Mouse (Mus musculus) cerebellum, adult 9-11 months (tissue): Measurements from ENCODE around the gene Adgre5.
A peak's percentile ranks its signal among the peaks of the same experiment; 100 is the strongest.

Experiments
- DNase-seq: peaks from one replicate; pipeline ENCODE4 v3.0.0; 2022

Gene Adgre5

DNA sequence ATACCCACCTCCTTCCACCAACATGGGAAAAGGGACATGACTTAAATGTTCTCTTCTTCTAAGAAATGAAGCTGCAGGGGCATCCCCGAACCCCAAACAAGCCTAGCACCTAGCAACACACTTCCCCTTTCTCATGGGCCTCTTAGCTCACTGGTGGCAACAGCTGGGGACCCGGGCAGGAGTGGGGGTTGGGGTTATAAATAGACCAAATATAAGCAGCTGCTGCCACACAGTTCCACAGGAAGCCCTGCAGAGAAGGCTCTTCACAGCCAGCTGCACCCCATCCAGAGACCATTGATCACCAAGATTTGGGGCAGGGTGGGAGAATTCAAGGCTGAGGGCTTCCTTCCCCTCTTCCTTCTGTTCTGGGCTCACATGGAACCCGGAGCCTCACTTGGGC is 7.6 kb upstream of the Adgre5 start:
- no peak for DNase-seq

DNA sequence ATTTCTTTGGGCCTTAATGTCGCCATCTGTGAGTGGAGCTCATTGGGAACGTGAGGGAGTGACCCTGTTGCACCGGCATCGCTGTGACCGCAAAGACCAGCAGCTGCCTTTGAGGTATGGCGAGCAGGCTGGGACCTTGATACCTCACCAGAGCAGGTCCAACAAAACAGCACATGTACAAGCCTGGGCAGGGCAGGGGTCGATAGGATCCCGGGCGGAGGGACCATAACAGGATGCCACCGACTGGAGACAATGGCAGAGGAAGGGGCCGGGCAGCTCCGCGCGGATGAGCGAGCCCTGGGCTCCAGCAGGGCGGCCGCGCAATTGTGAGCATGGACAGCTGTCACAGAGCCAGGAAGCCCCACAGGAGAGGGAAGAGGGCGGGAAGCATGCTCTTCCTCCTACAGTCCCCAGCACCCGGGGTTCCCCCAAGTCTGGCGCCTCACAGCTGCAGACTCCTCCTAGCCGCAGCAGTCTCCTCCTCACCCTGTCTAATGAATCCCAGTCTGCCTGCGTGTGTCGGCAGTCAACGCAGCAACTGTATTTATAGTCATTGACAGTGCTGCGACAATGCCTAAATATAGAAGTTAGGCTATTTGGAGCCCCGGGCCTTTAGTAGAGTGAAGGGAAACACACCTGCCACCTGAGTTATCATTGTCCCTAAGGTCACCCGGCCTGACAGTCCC is 6.7 kb upstream of the Adgre5 start:
- no peak for DNase-seq

DNA sequence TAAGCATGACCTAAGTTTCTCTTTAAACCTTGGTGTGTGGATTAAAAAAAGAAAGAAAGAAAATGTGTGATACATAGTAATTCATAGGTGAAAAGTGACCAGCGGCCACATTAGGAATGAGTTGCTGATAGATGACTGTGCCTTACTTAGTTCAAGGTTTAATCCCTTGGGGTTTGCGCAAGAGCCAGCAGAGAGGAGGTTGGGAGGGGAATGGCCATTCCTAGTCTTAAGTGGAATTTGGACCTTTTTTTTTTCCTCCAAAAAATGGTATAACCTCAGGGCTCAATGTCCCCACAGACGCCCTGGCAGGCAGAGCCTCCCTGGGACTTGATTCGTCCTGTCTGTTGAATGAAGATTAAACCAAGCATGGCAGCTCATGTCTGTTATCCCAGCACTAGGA is 2.9 kb upstream of the Adgre5 start:
- DNase-seq, result no peak

DNA sequence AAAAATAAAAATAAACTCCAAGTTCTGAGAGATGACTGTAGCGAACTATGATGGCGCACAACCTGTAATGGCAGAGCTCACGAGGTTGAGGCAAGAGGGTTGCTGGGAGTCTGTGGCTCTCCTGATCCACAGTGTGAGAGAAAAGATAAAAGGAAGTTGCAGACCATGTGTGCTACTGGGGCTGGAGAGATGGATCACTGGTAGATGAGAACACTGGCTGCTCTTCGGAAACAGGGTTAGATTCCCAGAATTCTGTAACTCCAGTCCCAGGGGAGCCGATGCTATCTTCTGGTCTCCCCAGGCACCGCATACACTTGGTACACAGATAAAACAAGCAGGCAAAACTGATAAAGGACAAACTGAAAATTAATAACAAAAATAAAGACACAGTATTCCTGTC is 1.8 kb upstream of the Adgre5 start:
- no peak for DNase-seq

DNA sequence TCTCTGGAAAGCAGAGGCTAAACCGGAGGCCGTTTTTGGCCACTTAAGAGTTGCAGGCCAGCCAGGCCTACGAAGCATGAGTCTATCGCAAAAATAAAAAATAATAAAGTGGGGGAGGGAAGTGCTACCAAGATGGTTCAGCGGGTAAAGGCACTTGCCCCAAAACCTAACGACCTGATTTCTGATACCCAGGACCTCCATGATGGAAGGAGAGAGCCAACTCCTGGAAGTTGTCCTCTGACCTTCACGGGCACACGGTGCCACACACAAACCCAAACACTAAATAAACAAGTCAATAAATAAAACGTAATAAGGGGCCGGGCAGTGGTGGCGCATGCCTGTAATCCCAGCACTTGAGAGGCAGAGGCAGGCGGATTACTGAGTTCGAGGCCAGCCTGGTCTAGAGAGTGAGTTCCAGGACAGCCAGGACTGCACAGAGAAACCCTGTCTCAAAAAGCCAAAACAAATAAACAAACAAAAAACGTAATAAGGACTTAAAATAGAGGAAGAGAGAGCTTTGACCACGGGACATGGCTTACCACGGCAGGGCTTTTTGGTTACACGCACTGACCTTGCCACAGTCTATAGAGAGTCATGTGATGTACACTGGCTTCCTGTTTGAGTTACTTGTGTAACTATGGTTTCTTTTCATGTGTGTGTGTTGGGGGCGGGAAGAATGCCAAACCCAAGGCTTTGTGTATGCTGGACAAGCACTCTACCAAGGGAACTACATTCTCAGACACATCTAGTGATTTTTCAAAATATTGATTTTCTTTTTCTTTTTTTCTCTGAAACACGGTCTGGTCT is 926 bp upstream of the Adgre5 start:
- DNase-seq, result no peak

DNA sequence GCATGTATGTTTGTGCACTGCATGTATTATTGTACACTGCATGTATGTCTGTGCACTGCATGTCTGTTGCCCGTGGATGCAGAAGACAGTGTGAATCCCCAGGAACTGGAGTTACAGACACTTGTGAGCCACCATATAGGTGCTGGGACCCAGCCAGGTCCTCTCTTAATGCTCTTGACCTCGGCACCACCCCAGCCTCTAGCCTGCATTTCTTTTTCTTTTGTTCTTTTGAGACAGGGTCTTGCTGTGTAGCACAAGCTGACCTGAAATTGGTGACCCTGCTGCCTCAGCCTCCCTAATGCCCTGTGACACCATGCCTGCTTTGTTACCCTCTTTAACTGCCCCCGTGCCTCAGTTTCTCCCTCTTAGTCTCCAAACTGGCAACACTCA is 545 bp downstream of the Adgre5 start:
- no peak for DNase-seq

DNA sequence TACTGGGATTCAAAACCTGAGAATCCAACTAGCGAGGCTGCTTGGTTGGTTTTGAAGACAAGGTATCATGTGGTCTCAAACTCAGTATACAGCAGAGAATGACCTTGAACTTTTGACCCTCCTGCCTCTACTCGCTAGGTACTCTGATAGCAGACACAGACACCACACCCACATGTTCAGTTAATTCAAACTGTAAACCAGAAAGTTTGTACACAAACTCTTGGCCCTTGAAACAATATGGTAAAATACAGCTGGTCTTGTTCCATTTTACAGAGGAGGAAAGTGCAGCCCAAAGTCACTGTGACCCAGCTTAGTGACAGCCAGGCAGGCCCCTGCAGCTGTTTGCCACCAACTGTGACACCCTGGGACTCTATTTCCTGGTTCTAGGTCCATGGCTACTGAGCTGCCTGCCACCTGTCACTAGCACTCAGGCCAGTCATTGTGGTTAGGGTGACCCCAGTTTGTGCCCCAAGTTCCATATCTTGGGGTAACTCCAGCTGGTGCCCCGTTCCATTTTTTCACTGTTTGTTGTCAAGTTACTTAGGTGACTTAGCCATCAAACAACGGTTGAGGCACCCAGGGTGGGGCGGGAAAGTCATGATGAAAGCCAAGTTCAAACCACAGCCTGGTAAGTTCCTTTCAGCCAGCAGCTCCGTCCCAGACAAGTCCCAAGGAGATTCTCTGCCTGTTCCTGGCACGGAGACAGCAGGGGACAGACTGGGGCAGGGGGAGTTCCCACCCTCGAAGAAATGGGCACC is 1.2 kb downstream of the Adgre5 start:
- no peak for DNase-seq

DNA sequence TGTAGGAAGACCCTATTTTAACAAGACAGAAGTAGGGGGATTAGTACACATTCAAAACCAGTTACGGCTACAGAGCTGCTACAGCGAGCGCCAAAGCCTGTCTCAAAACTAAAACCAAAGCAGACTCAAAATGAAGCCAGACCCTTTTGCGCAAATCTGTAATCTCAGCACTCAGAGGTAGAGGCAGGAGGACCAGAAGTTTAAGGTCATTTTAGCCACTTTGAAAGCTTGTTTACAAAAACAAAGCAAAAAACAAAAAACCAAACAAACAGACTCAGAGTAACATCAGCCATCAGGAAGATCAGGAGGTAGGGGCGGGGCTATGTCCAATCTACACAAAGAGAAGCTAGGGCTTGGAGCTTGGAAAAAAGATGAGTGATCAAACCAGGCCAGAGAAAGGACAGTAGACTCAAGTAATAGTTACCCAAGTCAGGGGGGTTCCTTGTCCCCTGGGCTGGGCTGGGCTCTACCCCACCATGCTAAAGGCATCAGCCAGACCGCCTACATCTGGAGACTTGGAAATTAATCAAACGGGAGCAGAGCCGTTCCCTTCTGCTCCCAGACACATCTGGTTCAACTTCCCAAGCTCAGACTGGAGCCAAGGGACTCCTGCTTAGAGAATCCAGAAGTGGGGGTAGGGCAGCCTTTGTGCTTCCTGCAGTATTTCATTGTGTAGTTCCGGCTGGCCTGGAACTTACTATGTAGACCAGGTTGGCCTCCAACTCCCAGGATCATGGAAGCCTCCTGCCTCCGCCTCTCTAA is 2.0 kb downstream of the Adgre5 start:
- no peak for DNase-seq

DNA sequence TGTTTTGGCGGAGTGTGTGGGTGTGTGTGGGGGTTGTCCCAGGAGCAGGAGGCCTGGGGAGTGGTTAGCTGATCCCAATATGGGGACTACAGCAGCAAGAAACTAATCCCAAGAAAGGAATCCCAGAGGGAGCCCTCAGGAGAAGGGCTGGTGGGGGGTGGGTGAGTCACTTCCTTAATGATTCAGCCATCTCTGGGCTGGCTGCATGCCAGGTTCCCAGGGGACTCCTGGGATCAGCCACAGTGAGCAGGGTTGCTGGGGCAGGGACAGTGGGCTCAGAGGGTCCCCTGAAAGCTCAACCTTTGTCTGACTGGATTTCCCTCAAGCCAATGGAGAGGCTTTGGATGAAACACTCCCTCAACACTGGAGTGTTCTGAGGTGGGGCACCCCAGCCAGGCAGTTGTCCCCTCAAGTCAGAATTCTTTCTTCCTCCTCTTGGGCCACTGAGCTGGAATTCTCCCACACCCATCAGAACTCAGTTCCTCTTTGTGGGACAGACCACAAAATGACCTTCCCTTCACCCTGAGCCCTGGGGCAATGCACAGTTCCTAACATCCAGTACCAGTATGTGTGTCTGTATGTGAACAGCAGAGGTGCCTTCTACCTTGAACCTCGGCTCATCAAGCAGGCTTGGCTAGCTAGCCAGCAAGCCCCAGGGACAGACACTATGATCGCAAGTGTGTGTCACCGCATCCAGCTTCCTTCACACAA is 3.1 kb downstream of the Adgre5 start:
- no peak for DNase-seq

DNA sequence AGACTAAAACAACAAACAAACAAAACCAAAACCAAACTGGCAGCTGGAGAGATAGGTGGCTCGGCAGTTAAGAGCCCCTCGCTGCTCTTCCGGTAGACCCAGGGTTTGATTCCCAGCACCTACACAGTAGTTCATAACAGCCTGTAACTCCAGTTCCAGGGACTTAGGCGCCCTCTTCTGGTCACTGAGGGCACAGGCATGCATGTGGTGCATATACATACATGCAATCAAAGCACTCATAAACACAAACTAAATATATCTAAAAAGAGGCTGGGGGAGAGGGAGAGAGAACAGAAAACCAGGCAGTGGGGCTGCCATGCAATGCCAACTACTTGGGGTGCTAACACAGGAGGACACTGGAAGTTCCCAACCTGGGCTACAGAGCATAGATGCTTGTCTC is 3.8 kb downstream of the Adgre5 start:
- no peak for DNase-seq

DNA sequence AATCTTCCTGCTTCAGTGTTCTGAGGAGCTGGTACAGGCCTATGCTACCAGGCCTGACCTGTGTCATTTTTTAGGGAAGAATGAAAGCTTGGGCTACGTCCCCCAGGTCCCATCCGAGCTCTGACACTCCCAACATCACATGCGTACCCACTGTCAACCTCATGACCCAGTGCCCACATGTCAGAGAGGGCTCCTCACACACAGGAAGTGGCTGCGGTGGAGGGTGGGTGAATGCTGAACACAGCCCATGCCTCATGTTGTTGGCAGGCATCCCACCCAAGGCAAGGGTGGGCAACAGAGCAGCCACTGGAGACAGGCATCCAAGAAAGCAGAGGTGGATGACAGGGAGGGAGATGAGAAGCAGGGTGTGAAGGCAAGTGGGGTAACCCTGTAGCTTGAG is 4.4 kb downstream of the Adgre5 start:
- DNase-seq, result no peak

DNA sequence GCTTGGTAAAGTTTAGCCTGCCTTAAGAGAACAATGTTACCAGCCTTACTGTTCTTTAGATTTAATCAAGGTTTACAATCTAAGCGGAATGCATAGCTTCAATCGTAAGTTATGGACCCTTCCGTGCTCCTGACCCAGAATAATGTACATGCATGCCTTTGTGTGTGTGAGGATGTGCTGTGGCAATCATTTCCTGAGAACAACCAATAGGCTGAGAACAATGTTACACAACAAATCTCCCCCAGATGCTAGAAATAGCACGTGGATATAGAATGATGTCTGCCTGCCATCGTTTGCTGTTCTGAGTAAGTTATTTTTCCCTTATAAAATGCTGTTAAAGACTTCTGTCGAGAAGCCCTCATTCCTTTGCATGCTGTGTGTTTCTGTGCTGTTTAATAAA is 8.2 kb downstream of the Adgre5 start:
- DNase-seq, result no peak

DNA sequence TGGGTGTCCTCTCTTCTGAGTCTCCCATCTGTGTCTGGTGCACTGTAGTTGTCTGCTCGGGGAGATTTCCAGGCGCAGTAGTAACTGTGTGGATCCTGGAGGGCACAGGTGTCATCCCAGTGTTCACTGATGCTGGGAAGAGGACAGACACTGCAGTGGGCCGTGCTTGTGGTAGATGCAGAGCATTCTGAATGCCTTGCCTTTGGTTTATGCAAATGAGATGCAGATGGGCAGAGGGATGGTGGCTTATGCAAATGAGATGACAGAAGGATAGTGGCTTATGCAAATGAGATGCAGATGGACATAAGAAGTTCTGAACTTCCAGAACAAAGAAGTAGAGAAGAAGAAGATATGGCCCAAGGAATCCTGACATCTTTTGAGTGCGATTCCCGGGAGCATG is 9.2 kb downstream of the Adgre5 start:
- DNase-seq, result no peak

DNA sequence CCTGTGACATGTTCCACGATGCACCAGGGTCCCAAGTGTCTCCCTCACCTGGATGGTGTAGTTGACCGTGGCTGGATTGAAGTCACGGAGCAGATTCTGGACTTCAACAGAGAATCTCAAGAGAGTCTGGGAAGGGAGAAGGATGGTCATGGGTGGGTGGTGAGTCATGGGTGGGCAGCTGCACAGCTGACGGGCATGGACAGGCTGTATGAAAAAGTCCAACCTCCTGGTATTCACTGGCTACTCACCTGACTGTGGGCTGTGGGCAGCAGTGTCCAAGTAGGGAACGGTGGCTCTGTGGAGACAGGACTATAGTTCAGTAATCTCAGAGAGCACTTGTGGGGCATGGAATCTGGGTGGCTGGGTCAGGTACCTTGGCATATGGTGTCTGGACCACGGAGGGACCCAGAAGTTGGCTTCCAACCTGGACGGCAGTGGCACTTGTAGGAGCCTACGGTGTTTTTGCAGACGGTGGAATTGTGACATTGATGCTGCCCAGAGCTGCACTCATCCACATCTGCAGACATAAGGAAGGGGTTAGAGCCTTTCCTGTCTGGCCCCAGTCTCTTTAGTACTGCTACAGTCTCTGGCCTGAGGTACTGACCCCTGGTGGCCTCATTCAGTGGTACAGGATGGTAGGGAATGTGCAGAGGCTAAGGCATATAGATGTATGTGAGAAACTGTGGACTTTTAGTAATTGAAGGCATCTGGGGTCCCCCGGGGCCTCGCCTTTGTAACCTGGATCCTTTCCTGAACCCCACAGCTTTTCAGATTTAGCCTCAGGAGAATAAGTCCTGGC is 11.9 kb downstream of the Adgre5 start:
- no peak for DNase-seq

DNA sequence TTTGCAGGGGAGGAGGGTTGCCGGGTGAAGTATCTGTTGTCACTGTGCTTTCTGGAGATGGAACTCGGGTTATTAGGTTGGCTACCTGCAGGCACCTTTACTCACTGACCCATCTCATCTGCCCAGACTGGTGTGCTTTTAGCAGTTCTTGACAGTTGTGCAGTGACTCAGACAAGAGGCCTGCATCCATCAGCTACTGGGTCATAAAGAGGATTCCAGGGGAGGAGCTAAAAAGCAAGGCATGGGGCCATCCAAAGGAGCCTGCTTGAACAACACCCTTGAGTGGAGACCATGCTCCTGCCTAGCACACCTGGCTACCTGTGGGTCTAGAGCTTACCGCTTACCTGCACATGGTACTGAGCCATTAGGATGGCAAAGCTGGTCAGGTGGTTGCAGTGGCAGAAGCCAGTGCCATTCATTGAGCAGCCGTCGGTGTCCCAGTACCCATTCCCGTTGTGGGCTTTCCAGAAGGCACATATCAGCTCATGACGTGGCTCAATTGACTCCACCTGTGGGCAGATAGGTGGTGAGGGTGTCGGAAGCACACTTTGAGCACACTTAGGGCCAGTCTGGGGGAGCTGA is 15.5 kb downstream of the Adgre5 start:
- DNase-seq, result no peak

DNA sequence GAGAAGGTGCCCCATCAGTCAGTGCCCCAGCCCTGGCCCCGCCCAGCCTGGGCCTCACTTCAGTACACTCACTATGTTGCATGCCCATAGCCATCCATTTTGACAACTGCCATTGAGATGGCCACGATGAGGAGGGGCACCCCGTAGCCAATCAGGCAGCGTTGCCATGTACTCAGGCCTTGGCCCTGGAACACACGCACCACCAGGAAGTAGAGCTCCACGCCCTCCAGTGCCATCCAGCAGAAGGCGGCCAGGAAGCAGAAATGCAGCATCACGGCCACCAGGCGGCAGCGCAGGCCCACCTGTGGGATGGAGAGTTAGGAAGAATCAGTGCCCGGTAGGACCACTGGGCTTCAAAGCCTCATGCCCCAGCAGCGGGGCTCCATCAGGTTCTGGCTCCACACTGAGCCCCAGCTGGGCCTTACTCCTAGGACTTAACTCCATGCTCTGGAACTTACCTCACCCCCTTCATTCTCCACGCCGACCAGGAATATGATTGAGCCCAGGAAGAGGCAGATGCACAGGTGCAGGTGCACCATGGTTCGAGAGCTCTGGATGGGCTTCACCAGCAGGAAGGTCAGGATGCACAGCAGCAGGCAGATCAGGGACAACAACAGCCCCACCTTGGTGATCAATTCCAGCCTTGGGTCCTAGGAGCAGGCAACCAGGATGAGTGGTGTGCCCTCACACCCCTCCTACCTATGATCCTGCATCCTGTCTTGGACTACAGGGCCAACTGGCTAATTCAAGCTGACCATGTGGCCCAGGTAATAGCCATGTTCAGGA is 16.2 kb downstream of the Adgre5 start:
- DNase-seq, result peak; percentile 78

DNA sequence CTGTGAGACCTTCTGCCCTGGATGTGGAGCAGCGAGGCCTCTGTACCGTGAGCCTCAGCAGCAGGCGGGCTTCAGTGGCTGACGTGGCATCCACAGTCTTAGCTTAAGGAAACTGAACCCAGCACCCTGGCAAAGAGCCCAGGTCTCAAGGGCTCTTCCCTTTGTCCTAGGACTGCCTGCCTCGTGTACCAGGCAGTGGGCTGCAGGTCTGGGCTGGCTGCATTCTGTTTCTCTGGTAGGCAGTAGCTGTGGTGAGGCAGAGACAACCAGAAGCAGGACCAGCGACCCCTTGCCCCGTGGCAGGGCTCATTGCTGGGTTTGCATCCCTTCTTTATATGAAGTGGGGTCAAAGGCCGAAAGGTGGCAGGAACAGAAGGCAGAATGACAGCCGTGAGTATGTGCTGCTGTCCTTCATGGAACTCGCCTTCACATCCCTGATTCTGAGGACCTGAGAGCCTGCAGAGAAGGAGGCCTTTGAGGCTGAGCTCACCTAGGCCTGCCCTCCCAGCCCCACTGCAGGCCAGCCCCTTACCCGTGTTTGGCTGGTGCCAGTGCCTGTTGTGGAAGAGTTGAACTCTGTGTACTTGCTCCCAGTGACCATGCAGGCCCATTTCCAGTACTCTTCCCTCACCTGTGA is 17.6 kb downstream of the Adgre5 start:
- DNase-seq, result no peak

DNA sequence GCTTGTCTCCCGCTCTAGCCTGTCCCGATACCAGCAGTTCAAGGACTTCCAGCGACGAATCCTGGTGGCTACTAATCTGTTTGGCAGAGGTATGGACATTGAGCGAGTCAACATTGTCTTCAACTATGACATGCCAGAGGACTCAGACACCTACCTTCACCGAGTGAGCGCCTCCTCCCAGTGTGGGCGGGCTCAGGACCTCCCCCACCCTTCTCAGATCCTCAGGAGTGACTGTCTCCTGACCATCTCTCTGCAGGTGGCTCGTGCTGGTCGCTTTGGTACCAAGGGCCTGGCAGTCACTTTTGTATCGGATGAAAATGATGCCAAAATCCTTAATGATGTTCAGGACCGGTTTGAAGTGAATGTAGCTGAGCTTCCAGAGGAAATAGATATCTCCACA is 18.5 kb downstream of the Adgre5 start:
- no peak for DNase-seq

DNA sequence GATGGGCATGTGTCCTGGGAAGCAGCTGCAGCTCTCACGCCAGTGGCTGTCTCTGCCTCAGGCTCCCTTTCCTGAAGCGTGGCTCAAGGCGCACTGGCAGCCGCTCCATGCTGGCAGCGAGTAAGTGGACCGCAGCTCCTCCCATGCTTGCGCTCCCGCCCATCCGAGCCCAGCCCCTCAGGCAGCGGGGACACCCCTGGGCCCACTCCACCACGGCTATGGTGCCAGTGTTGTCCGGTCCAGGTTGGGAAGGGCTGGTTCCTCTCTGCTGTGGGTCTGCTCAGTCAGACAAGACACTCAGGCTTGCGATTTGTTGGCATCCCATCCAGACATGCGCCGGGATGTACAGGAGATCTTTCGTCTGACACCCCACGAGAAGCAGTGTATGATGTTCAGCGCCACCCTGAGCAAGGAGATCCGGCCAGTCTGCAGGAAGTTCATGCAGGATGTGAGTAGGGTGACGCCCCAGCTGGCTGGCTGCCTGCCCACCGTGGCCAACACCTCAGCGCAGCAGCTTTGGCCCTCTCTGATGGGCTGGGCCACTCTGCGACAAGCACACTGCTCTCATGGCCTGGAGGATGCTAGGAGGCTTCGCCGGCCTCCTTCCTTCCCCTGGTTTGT is 19.6 kb downstream of the Adgre5 start:
- DNase-seq, result no peak
